Mouse (Mus musculus) myocyte (in vitro differentiated cells): ENCODE results near the gene Slc25a38.

Experiments used
- CEBPB ChIP-seq: IDR thresholded peaks from 2 replicates; pipeline ENCODE4 v1.6.1; 2011; ENCODE audit warnings: mild to moderate bottlenecking, moderate library complexity; ENCODE audit not compliant: poor library complexity, insufficient read depth, severe bottlenecking
- E2F4 ChIP-seq: IDR thresholded peaks from one replicate; pipeline ENCODE4 v1.6.1; 2011; ENCODE audit warnings: mild to moderate bottlenecking, control low read depth, moderate library complexity; ENCODE audit not compliant: insufficient read depth
- MAX ChIP-seq: IDR thresholded peaks from one replicate; pipeline ENCODE4 v1.6.1; 2011; ENCODE audit warnings: low read depth, mild to moderate bottlenecking, control low read depth
- MYOG ChIP-seq, 3 experiments: IDR thresholded peaks; one replicate each; pipeline ENCODE4 v1.6.1; 2011; ENCODE audit warnings: control low read depth in 2 of 3, low read depth in 2 of 3, mild to moderate bottlenecking in 2 of 3; ENCODE audit not compliant: insufficient read length in 2 of 3, control insufficient read depth in 1 of 3, insufficient read depth in 1 of 3
- POLR2A ChIP-seq: IDR thresholded peaks from one replicate; pipeline ENCODE4 v1.6.1; 2011; ENCODE audit warnings: low read depth, mild to moderate bottlenecking, control low read depth, moderate library complexity; ENCODE audit not compliant: insufficient read length
- POLR2AphosphoS2 ChIP-seq: IDR thresholded peaks from one replicate; pipeline ENCODE4 v1.6.1; 2011; ENCODE audit warnings: low read depth, control low read depth; ENCODE audit not compliant: insufficient read length
- SRF ChIP-seq: IDR thresholded peaks from one replicate; pipeline ENCODE4 v1.6.1; 2011; ENCODE audit warnings: low read depth; ENCODE audit not compliant: control insufficient read depth, insufficient read length
- TCF12 ChIP-seq: IDR thresholded peaks from one replicate; pipeline ENCODE4 v1.6.1; 2011; ENCODE audit warnings: mild to moderate bottlenecking, control low read depth; ENCODE audit not compliant: poor library complexity, insufficient read depth, severe bottlenecking

GRCm38 (mm10) chr9:120064317-120064716 lies 45.9 kb upstream of the Slc25a38 start:
- no peak for TF ChIP-seq POLR2A
- TF ChIP-seq SRF: no peak
- TF ChIP-seq MAX: no peak
- no peak for TF ChIP-seq POLR2AphosphoS2
- no peak for TF ChIP-seq TCF12
- TF ChIP-seq E2F4: no peak
- TF ChIP-seq CEBPB: no peak
- no peak for TF ChIP-seq MYOG (IDR thresholded peaks at IDR 0.05; ENCODE audit: control insufficient read depth in 1 of 3, insufficient read depth in 1 of 3, insufficient read length in 2 of 3, low read depth in 2 of 3)
